Mouse (Mus musculus) neural tube, embryonic 15.5 days (tissue): ENCODE measurements at regions not wholly inside any gene's neighbourhood (a gene's known extent, or its start where the extent isn't known, plus 50 kb on each side); places are given as distances from the start of the nearest gene placed in this dataset.

Experiments
- ATAC-seq: fragments of 200-750 bp; cut with Nextera tagmentation; 2 replicates; pipeline ENCODE4 v1.8.0; 2017; ENCODE audit warnings: mild to moderate bottlenecking, moderate TSS enrichment, moderate library complexity; ENCODE audit not compliant: low FRiP score
- H3K27ac ChIP-seq: fragments of 300-500 bp; sonication (generic); replicated peaks from 2 replicates; pipeline ENCODE4 v1.5.1; 2015; ENCODE audit warnings: mild to moderate bottlenecking, inconsistent platforms
- H3K27me3 ChIP-seq: fragments of 300-500 bp; sonication (generic); replicated peaks from 2 replicates; pipeline ENCODE4 v1.6.1; 2015; ENCODE audit warnings: inconsistent platforms
- H3K36me3 ChIP-seq: fragments of 300-500 bp; sonication (generic); 2 replicates; pipeline ENCODE4 v1.6.1; 2015; ENCODE audit warnings: inconsistent platforms
- H3K4me1 ChIP-seq: fragments of 300-500 bp; sonication (generic); 2 replicates; pipeline ENCODE4 v1.6.1; 2015; ENCODE audit warnings: inconsistent platforms
- H3K4me2 ChIP-seq: fragments of 300-500 bp; sonication (generic); 2 replicates; pipeline ENCODE4 v1.6.1; 2015; ENCODE audit warnings: inconsistent platforms, mild to moderate bottlenecking, moderate library complexity
- H3K4me3 ChIP-seq: fragments of 300-500 bp; sonication (generic); replicated peaks from 2 replicates; pipeline ENCODE4 v1.5.1; 2015; ENCODE audit warnings: mild to moderate bottlenecking, inconsistent platforms
- H3K9ac ChIP-seq: fragments of 300-500 bp; sonication (generic); replicated peaks from 2 replicates; pipeline ENCODE4 v1.6.1; 2015; ENCODE audit warnings: mild to moderate bottlenecking, inconsistent platforms
- H3K9me3 ChIP-seq: fragments of 300-500 bp; sonication (generic); replicated peaks from 2 replicates; pipeline ENCODE4 v1.6.1; 2016; ENCODE audit warnings: inconsistent platforms
- WGBS: fragments of 180-500 bp; shearing (Covaris S2); methylation state at CpG from one replicate; pipeline ENCODE4 v1.1.7; 2015; ENCODE audit warnings: mixed read lengths; 5-methylcytosine and 5-hydroxymethylcytosine counted together

- no peak overlapping the region for H3K4me2 ChIP-seq
- H3K4me1 ChIP-seq: peaks cover 21% of the 10 kb centered on the region
- H3K9me3 ChIP-seq: no peaks in the 10 kb centered on the region
- H3K4me3 ChIP-seq: no peak overlapping the region
- ATAC-seq: peak; percentile 41; the same call in 1 of the 2 replicates
- no peak overlapping the region for H3K27ac ChIP-seq
- WGBS: 4% methylated on average over 5 of the region's 5 CpGs
- H3K9ac ChIP-seq: no peak overlapping the region
- H3K27me3 ChIP-seq: no peaks in the 10 kb centered on the region
- H3K36me3 ChIP-seq: no peaks in the 10 kb centered on the region
Observed at GRCm38 (mm10) chr17:15185217-15185616, 143.9 kb upstream of the Gm3448 start.

GRCm38 (mm10) chr17:15183800-15184199, 142.5 kb upstream of the Gm3448 start:
- Histone ChIP-seq H3K27ac (no peak overlapping the region), H3K36me3 (no peaks in the 10 kb centered on the region), H3K9ac (no peak overlapping the region), H3K4me2 (no peak overlapping the region), H3K9me3 (no peaks in the 10 kb centered on the region), H3K27me3 (0 out of 2 replicates have a peak, but pooled peaks cover under 1% of the 10 kb centered on the region), H3K4me1 (peaks cover 25% of the 10 kb centered on the region), H3K4me3 (no peak overlapping the region)
- no peak for ATAC-seq
- 83% methylated on average over 6 of the region's 6 CpGs for WGBS

GRCm38 (mm10) chr17:15182105-15182504, 140.8 kb upstream of the Gm3448 start:
- WGBS: 9% methylated on average over 4 of the region's 4 CpGs
- Histone ChIP-seq H3K4me1 (peaks cover 25% of the 10 kb centered on the region), H3K9me3 (no peaks in the 10 kb centered on the region)

DNA sequence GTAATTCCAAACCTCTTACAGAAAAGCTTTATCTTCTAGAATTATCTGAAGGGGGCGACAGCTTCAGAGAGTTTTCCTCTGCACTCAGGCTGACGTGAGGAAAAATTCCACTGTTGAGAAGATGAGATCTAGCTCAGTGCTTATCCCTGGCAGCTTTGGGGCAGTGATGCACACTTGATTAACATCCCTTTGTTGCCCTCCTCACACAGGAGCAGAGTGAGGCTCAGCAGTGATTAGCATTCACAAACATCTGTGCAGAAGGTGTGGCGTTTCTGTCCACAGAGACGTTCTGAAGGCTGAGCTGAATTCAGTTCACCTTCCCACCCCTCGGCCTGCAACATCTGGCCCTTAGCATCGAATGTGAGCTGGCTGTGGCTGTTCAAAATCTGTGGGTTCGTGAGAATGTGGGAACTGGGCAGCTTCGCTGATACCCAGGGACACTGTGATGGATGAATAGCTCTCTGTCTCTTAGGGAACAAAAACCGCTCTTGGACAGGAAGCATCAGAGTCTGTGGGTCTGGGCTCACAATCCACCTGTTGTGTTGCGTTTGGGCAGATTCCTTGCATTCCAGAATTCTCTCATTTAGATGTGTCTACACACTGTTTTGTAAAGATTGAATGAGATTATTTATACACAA, 139.0 kb upstream of the Gm3448 start:
- Histone ChIP-seq H3K36me3 (no peaks in the 10 kb centered on the region), H3K4me2 (no peak overlapping the region), H3K9ac (no peak overlapping the region), H3K27ac (no peak overlapping the region), H3K27me3 (0 out of 2 replicates have a peak, but pooled peaks cover 2% of the 10 kb centered on the region), H3K4me1 (peaks cover 23% of the 10 kb centered on the region), H3K9me3 (no peaks in the 10 kb centered on the region), H3K4me3 (no peak overlapping the region)
- WGBS: 30% methylated on average over 10 of the region's 10 CpGs
- ATAC-seq: 0 out of 2 replicates have a peak, but pooled peaks have one; percentile 23

More at GRCm38 (mm10) chr17:15182105-15182504, 140.8 kb upstream of the Gm3448 start:
- Histone ChIP-seq H3K36me3 (no peaks in the 10 kb centered on the region), H3K27me3 (0 out of 2 replicates have a peak, but pooled peaks cover 2% of the 10 kb centered on the region), H3K27ac (no peak overlapping the region), H3K4me3 (no peak overlapping the region), H3K4me2 (no peak overlapping the region), H3K9ac (no peak overlapping the region)
- ATAC-seq: peak; percentile 53; the same call in 1 of the 2 replicates

DNA sequence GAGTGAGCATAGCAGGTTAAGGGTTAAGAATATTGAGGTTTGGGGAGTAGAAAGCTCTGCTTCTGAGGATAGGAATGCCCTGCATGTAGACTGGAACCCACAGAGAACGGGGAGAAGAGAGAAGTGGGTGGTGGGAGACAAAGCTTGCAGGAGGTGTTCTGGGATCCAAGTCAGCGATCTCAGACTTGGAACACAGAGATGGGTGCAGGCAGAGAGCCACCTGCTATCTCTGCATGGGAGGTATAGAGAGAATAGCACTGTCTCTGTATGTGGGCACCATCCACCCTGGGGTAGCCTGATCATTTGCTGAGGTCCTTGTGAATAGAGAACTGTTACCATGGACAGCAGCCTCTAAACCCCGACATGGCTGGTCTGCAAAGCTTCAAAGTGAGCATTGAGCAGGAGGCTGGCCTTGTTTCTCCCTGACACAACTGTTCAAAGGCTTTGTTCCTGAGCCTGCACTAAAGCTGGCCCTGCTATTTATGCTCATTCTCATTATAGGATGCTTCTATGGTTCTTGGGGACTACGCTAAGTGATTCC, 138.1 kb upstream of the Gm3448 start:
- no peaks in the 10 kb centered on the region for H3K9me3 ChIP-seq
- H3K4me2 ChIP-seq: no peak overlapping the region
- H3K27me3 ChIP-seq: 0 out of 2 replicates have a peak, but pooled peaks cover 2% of the 10 kb centered on the region
- H3K4me1 ChIP-seq: peaks cover 19% of the 10 kb centered on the region
- H3K4me3 ChIP-seq: no peak overlapping the region
- WGBS: 57% methylated on average over 4 of the region's 4 CpGs
- no peak overlapping the region for H3K9ac ChIP-seq
- H3K27ac ChIP-seq: no peak overlapping the region
- no peaks in the 10 kb centered on the region for H3K36me3 ChIP-seq
- ATAC-seq: no peak

- WGBS: 89% methylated on average over 3 of the region's 3 CpGs
- H3K9ac ChIP-seq: no peak overlapping the region
- no peak for ATAC-seq
- H3K4me2 ChIP-seq: no peak overlapping the region
- 0 out of 2 replicates have a peak, but pooled peaks cover 2% of the 10 kb centered on the region for H3K27me3 ChIP-seq
- H3K4me1 ChIP-seq: peaks cover 19% of the 10 kb centered on the region
- H3K36me3 ChIP-seq: no peaks in the 10 kb centered on the region
- H3K27ac ChIP-seq: no peak overlapping the region
- no peaks in the 10 kb centered on the region for H3K9me3 ChIP-seq
- H3K4me3 ChIP-seq: no peak overlapping the region
Observed at GRCm38 (mm10) chr17:15177390-15177789, 136.1 kb upstream of the Gm3448 start.

DNA sequence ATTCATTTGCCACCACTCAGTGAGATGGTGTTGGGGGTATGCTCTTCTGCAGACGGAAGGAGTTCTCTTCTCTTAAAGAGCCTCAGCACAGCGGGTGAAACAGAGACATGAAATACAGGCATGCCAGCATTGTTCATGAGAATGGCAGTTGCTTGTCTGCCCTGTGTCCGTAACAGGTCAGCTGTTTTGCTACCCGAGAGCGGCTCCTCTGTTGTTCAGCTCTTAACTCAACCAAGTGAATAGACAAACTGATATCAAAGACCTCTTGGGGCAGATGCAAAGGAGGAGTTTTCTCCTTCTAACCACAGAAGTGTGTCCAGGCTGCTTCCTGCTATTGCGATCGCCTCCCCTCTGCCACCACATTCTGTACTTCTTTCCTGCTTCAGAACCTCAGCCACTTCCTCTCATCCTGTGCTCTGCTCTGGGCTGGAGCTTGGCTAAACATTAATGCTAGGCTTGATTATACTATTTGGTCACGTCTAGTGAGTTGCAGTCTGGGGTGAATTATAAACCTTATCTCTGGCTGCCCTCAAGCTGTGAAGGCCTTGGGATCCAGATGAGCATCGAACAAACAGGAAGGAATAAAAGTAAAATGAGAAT, 133.1 kb upstream of the Gm3448 start:
- no peak overlapping the region for H3K4me3 ChIP-seq
- H3K36me3 ChIP-seq: no peaks in the 10 kb centered on the region
- no peak overlapping the region for H3K4me2 ChIP-seq
- ATAC-seq: no peak
- 45% methylated on average over 9 of the region's 9 CpGs for WGBS
- H3K4me1 ChIP-seq: no peaks in the 10 kb centered on the region
- no peaks in the 10 kb centered on the region for H3K9me3 ChIP-seq
- no peak overlapping the region for H3K27ac ChIP-seq
- 0 out of 2 replicates have a peak, but pooled peaks cover 2% of the 10 kb centered on the region for H3K27me3 ChIP-seq
- no peak overlapping the region for H3K9ac ChIP-seq

DNA sequence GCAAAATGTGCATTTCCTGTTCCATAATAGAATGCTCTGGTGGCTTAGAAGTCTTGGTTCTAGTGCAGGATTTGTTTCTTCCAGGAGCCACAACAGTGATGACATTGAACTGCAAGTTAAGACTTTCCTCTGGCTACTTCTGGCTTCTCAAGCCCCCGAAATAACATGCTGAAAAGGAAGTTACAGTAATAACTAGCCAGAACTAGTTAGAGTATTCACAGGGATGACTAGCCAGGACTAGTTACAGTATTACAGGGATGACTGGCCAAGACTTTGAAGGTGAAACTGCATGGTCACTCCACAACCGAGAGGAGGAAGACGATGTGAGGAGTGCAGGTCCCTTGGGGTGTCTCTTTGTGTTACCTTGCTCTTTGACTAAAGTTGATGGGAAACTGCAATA, 126.6 kb upstream of the Gm3448 start:
- no peak for ATAC-seq
- Histone ChIP-seq H3K9me3 (no peaks in the 10 kb centered on the region), H3K9ac (no peak overlapping the region), H3K36me3 (no peaks in the 10 kb centered on the region), H3K27ac (no peak overlapping the region), H3K4me1 (no peaks in the 10 kb centered on the region), H3K4me3 (no peak overlapping the region), H3K4me2 (no peak overlapping the region), H3K27me3 (no peaks in the 10 kb centered on the region)
- WGBS: 90% methylated on average over 3 of the region's 3 CpGs

GRCm38 (mm10) chr17:15157693-15158333, 116.5 kb upstream of the Gm3448 start:
- ATAC-seq: no peak
- no peak overlapping the region for H3K4me2 ChIP-seq
- WGBS: 85% methylated on average over 5 of the region's 5 CpGs
- no peak overlapping the region for H3K4me3 ChIP-seq
- no peak overlapping the region for H3K9ac ChIP-seq
- no peaks in the 10 kb centered on the region for H3K27me3 ChIP-seq
- H3K27ac ChIP-seq: no peak overlapping the region
- no peaks in the 10 kb centered on the region for H3K36me3 ChIP-seq
- H3K9me3 ChIP-seq: no peaks in the 10 kb centered on the region
- H3K4me1 ChIP-seq: no peaks in the 10 kb centered on the region

DNA sequence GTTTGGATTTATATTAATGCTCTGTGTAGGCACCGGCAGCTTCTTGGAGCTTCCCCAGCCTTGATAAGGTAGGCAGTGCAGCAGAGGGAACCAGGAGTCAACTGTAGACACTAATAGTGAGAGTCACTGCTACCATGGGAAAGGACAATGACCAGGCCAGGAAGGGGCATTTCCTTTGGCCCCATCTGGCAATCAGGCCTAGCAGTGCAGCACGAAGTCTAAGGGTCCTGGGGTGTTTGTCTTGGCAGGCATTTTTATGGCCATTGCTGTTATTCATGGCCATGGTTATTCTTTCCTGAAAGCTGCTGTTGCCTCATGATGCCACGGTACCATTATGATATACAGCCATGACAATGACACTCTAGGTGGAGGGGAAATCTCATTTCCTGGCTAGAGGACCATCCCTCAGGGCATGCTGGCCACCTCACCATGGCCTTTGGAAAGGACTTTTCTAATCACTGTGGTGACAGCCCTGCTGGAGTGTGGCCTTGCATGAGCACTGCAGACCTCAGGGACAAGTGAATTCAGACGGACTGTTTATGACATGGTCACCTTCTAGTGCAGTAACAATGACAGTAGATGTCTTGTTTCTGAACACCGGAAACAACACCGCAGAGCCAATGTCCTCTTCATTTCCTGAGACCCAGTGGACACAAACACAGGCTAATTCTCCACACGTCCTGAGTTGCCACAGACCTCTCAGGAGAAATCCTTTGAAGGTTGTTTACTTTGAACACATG, 111.8 kb upstream of the Gm3448 start:
- Histone ChIP-seq H3K4me1 (no peaks in the 10 kb centered on the region), H3K9me3 (no peaks in the 10 kb centered on the region), H3K27ac (no peak overlapping the region), H3K27me3 (no peaks in the 10 kb centered on the region), H3K36me3 (no peaks in the 10 kb centered on the region), H3K4me2 (no peak overlapping the region), H3K9ac (no peak overlapping the region), H3K4me3 (no peak overlapping the region)
- 58% methylated on average over 7 of the region's 7 CpGs for WGBS
- no peak for ATAC-seq

DNA sequence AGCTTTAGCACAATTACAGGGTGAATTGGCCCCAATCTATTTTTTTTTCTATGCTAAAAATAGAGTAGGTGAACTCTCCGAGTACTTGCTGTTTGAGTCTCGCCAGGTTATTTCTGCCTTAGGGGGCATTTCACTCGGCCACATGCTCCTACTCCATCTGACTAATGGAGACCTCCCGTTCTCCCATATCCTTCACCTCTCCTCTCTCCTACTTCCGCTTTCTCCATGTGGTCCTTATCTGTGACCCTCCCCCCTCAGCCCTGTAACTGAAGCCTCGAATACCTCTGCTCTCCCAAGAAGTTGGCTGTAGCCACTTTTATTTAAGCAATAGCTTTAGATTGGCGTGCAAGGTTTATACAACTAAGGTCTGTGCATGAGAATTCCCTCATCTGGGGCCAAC, 111.1 kb upstream of the Gm3448 start:
- H3K27ac ChIP-seq: no peak overlapping the region
- no peaks in the 10 kb centered on the region for H3K9me3 ChIP-seq
- no peaks in the 10 kb centered on the region for H3K4me1 ChIP-seq
- no peak overlapping the region for H3K9ac ChIP-seq
- no peak overlapping the region for H3K4me3 ChIP-seq
- H3K36me3 ChIP-seq: no peaks in the 10 kb centered on the region
- H3K27me3 ChIP-seq: no peaks in the 10 kb centered on the region
- no peak for ATAC-seq
- 83% methylated on average over 7 of the region's 7 CpGs for WGBS
- H3K4me2 ChIP-seq: no peak overlapping the region
